Mouse (Mus musculus) CD4-positive, CD25-positive, alpha-beta regulatory T cell, adult 4 months (primary cell): Measurements from ENCODE around the gene Il25. TPM values are rescaled to one million over a fixed set of nuclear protein-coding genes. Genes with fewer than 3 reads are reported as not detected.

Experiments
- ATAC-seq: one replicate; pipeline ENCODE4 v1.8.0; 2017
- polyA plus RNA-seq, 2 experiments: library from polyadenylated mRNA; unstranded; fragments of 100-300 nt; shearing (Covaris generic); gene quantifications; one replicate each; pipeline ENCODE4 v1.2.1; 2017

Gene Il25
- not detected for polyA plus RNA-seq

- no peak for ATAC-seq
These were observed at the start of gene Il25 for GRCm38 (mm10) chr14:54932645-54933150. Gene Il25, plus strand, starts transcription at chr14:54932695.

GRCm38 (mm10) chr14:54883154-54884021 lies 49.1 kb upstream of the Il25 start, which contains the start of the genes Bcl2l2 and Gm20521:
Gene Bcl2l2, plus strand, starts transcription at chr14:54883377.
Gene Gm20521, plus strand, starts transcription at chr14:54883441.
- peak; percentile 54 for ATAC-seq

GRCm38 (mm10) chr14:54884022-54884712 lies 48.3 kb upstream of the Il25 start:
- ATAC-seq, result peak; percentile 63

DNA sequence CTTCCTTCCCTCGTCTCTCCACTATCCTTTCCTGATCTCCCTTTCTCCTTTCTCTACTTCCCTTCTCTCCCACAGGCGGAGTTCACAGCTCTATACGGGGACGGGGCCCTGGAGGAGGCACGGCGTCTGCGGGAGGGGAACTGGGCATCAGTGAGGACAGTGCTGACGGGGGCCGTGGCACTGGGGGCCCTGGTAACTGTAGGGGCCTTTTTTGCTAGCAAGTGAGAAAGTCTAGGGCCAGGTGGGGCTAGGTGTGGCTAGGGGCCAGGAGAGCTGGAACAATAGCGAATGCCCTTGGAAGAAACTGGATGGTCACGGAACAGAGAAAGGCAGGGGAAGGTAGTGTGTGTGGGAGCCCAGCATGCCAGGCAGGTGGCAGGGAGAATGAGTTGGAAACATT lies 47.2 kb upstream of the Il25 start:
- no peak for ATAC-seq

- no peak for ATAC-seq
These were observed 40.3 kb upstream of the Il25 start, which contains the start of gene Pabpn1 for GRCm38 (mm10) chr14:54892200-54892599. Gene Pabpn1, plus strand, starts transcription at chr14:54892500.

DNA sequence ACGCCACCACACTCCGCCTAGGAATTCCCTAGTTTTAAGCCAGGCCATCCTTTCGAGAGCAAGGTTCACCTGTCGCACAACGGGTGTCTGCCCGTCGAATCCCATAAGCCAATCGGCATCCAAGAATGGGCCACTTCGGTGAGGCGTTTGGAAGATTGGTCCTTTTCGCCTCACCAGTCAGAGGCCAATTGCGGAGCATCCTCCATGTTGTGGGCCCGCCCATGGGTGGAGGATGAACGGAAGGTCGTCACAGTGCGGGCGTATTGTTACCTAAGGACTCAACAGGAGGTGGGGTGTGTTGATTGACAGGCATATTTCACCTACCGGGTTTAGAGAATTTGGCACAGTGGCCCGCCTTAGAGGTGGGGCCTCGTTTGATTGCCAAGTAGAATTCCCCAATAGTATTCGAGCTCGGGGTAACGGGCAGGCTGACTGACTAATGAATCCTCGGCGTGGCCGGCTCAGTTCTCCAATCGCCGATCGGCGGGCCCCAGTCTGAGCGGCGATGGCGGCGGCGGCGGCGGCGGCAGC lies 38.8 kb upstream of the Il25 start:
- peak; percentile 97 for ATAC-seq

DNA sequence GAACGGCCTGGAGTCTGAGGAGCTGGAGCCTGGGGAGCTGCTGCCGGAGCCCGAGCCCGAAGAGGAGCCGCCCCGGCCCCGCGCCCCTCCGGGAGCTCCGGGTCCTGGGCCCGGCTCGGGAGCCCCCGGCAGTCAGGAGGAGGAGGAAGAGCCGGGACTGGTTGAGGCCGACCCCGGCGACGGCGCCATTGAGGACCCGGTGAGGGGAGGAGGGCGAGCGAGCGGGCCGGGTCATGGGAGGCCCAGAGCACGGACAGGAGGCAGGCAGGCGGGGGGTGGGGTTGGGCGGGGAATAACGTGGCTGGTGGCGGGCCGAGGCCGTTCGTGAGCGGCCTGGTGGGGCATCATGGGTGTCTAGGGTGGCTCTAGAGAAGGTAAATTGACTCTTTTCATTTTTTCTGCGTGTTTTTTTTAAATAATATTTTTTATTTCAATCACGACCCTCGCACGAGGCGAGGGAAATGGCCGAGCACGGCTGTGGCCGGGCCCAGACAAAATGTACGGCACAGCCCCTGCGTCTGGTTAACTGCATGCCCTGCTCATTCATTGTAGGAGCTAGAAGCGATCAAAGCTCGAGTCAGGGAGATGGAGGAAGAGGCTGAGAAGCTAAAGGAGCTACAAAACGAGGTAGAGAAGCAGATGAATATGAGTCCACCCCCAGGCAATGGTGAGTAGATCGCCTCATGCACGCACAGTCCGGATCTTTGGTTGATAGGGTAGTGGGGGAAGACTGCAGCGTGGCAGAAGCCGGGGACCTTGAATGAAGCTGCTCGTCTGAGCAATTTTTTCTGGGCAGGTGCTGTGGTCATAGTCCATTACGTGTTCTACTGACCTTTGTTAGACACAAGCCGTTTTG lies 38.0 kb upstream of the Il25 start:
- ATAC-seq, result no peak

DNA sequence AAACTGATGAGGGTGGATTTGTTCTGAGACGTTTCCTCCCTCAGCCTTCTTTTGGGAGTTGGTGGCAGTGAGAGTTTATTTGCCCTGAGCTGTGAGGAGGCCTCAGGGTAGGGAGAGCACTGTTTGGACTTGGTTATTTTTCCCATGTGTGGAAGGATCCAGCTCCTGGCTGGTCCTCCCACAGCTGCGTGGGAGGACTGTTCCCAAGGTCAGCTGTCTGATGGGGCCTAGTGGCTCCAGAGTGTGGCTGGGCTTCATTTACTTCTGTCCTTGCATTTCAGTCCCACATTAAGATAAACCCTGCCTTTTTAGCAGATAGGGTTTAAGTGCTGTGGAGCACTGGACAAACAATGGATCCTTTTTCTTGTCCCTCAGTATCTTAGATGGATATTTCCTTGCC lies 35.0 kb upstream of the Il25 start:
- ATAC-seq, result no peak

GRCm38 (mm10) chr14:54900383-54900782 lies 32.1 kb upstream of the Il25 start:
- peak; percentile 85 for ATAC-seq

DNA sequence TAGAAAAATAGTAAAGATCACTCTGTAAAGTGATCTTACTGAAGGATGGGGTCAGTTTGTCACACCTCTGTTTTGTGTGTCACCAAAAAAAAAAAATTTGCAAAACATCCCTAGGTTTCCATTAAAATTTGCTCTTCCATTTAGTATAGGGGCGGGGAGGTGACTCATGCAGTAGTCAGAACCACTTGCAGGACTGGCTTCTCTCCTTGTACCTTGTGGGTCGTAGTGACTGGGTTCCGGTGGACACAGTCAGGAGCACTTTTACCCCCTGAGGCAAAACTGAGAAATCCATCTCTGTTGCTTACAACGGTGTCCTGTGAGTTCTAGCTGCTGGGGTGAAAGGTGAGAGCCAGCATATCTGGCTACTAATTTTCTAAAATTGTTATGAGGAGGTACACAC lies 28.9 kb upstream of the Il25 start:
- no peak for ATAC-seq

DNA sequence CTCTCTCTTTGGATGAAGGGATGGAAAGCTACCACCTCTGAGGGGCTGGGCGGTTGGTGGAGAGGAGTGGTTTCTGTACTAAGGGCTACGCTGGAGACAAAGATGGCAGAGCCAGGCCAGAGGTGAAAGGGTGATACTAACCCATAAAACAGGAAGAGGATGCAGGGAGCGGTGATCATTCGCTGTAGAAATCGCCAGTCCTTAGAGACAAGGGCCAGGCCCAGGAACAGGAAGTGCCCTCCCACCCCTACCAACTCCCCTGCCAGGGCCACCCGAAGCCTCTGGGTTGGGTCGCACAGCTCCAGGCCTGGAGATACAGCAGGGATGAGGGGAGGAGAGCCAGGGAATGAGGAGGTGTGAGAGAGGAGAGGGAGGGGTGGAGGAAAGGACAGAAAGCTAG lies 23.8 kb upstream of the Il25 start:
- no peak for ATAC-seq

DNA sequence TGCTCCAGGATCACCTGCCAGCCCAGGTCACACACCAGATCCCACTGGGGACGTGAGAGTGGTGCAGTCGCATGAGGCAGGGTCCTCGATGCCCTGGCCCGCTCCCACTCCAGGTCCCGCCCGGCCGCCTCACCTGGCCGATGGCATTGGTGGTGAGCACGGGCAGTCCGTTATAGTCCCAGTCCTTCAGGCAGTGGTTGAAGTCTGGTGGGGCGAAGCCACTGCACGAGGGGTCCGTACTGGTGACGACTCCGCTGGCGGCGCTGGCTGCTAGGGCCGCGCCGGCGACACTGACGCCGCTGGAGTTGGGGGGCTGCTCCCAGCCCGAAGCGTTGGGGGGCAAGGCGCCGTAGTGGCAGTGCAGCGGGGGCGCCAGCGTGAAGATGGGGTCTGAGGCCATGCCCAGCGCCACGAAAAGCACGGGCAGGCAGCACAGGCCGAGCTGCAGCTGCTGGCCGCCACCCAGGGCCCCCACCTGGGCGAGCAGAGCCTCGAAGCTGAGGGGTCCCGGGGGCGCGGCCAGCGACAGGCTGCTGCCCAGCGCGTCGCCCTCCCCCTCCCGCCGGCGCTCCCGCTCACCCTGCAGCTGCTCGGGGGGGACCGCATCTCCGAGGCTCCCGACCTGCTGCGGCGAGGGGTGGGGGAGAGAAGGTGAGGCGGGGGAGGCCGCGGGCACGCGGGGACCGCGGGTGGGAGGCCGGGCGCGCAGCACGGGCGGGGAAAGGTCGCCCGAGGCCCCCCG lies 20.2 kb upstream of the Il25 start:
- ATAC-seq, result no peak

DNA sequence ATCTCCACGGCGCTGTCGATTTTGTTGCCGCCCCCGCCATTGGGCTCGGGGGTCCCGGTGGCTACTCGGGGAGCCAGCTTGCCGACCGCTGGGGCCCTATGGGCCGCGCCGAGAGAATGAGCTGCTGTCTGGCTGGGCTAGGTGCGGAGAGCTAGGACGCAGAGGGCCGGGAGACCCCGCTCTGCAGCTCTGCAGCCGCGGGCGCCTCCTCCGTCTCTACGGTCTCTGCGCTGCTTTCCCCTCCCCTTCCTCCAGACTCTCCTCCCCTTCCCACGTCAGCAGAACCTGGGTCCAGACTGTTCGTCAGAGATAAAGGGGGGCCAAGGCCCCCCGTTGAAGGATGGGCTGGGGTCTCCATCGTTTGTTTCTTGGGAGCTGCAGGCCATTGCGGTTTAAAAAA lies 19.6 kb upstream of the Il25 start, which contains the start of gene Slc22a17:
Slc22a17 (minus strand) TSS at position 247 of the 400 bp plus-strand sequence.
- ATAC-seq, result peak; percentile 89

DNA sequence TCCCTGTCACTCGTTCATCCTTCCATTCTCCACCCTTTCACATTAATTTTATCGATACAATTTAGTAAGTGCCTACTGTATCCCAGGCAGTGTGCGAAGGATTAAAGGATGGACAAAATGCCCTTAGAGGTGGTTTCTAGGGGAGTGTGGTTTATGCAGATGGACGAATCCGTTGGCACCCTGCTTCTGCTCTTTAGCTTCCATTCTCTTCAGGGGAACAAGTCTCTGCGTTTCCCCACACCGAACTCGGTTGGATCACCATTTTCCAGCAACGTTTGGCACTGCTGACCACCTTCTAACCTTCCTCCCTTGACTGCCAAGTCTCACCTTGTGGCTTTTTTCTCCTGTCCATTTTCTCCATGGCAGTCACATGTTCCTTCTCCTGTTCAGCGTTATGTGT lies 19.2 kb upstream of the Il25 start:
- ATAC-seq, result peak; percentile 14

DNA sequence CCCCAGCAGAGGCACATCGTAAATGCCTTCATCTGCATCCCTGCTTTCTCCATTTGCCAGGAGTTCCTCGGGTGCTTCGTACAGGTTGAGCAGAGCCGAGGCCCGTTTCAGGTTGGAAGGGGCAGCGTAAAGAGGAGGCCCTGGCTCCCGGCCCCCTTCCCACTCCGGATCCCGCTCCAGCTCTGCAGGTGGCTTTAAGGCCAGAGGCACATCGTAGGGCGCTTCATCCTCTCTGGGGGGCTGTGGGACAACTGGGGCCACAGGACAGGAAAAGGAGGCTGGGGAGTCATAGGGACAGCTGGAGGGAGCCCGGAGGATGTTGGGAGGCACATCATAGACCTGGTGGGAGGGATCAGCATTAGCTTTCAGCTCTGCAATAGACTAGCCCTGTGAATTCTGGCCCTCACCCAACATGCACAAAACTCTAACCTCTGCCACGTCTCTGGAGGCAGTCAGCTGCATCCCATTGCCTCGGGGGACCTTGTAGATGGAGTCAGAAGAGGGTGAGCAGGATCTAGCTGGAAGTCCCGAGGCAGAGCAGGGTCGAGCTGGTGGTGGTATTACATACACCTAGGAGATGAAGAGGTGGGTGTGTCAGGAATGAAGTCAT lies 12.3 kb upstream of the Il25 start:
- no peak for ATAC-seq

DNA sequence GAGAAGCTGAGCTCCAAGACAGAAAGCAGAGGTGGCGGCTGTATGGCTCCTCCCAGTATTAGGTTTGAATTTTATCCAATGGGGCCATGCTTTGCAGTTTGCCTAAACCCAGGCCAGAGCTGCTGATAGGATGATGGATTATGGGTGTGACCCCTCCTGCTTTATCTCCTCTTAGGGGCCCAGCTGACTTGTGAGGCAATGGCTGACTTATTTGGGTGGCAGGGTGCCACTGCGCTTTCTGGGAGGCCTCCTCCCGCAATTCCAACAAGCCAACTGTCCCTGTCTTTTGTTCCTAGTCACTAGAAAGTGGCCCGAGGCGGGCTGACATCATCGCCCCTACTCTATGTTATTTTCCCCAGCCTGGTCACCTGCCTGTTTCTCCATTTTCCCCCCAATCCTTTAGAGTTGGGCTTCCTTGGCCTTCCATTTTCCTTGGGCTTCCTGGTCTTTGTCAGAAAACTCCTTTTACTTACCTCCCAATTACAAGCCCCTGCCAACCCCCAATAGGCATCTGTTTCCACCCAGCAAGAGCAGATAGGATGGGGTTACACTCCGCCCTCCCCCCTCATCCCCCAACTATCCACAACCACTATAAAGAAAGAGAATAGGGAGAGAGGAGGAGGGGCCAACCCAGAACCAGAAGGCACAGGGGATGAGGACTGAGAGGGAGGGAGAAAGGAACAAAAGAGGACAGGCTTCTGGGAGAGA lies 7.7 kb upstream of the Il25 start:
- no peak for ATAC-seq

DNA sequence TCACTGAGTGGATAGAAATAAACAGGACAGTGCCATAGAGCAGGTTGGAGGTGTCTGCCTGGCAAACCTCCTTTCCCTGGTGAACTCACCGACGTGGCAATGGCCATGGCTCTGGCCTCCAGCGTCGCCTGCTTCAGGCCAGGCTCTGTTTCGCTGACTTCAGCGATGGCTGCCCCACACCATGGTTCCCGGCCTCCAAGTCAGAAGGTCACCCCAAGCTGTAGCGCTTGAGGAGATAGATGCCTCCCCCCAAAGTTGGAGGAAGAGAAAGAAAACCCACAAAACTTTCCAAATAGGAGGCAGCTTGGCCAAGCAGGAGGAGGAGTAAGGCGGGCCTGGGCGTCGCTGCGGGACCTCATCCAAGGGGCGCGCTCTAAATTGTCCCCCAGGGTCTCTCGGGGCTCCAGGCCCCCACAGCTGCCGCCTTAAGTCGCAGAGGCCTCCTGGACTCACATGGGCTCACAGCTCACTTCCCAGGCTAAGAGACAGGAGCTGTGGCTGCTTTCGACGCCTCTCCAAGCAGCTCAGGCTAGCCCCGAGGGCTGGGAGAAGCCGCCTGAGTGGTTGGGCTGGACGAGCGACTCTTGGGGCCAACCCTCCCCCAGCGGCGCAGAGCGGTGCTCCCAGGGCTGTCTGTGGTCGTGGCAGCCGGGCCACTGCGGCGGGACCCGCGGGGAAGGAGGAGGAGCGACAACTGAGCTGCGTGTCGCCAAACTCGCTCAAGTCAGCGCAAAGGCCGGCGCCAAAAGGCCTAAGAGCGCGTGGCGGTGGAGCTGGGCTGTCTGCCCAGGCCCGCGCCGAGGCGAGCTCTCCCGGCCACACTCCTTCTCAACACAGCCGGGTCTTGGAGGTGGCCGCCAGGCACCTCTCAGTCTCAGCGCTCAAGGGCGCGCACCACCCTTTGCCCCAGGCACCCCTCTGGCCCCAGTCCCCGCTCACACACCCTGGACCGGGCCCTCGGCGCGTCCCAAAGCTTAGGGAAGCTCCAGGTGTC lies 6.8 kb upstream of the Il25 start, which contains the start of gene Efs:
Efs (minus strand) TSS at position 778 of the 994 bp plus-strand sequence.
- no peak for ATAC-seq

DNA sequence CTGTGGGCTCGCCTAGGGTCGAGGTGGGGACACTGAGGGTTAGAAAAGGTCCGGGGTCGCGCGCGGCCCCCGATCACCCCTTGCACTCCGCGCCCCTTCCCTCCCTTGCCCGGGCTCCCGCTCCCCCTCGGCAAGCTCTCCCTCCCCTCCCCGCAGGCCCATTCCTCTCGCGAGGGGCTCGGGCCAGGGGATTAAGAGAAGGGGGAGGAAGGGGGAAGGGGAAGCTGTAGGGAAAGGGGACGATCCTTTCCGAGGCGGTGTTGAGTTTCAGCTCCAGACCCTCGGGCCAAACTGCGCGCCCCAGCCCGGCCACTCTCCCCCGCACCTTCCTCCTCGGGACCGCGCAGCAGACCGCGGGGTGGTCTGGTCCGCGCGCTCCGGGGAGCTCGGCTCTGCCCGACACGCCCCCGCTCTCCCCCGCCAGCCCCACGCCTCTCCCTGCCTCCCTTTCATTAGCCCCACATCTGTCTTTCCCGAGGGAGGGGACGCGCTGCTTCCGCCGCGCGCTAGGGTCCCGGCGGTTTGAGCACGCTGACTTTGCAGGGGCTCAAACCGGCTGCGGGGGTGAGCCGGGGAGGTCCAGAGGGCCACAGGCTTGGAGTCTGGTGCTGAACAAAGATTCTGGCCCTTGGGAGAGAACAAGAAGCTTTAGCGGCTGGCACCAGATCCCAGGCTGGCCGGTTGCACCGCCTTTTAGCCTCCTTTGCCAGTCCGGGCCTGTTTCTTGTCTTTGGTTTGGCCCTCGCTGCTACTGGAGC lies 5.9 kb upstream of the Il25 start:
- ATAC-seq, result no peak
